Mouse (Mus musculus) forebrain, embryonic 11.5 days (tissue): ENCODE data around the gene Dnajc5g. TPM values are rescaled to one million over a fixed set of nuclear protein-coding genes. Genes with fewer than 3 reads are reported as not detected.

Experiments
- ATAC-seq: fragments of 200-750 bp; cut with Nextera tagmentation; replicated peaks from 2 replicates; pipeline ENCODE4 v1.8.0; 2017; ENCODE audit warnings: moderate TSS enrichment; ENCODE audit not compliant: low FRiP score
- DNase-seq: peaks from one replicate; pipeline ENCODE4 v3.0.0-alpha.2; 2017; ENCODE audit warnings: low spot score
- H3K27ac ChIP-seq: fragments of 300-500 bp; sonication (generic); 2 replicates; pipeline ENCODE4 v1.5.1; 2014; ENCODE audit warnings: low read depth, low read length
- H3K27me3 ChIP-seq: fragments of 300-500 bp; sonication (generic); 2 replicates; pipeline ENCODE4 v1.6.1; 2014; ENCODE audit warnings: mild to moderate bottlenecking, low read length, mixed read lengths; ENCODE audit not compliant: control insufficient read depth, insufficient read depth
- H3K36me3 ChIP-seq: fragments of 300-500 bp; sonication (generic); 2 replicates; pipeline ENCODE4 v1.6.1; 2014; ENCODE audit warnings: mild to moderate bottlenecking, low read length, moderate library complexity, mixed read lengths; ENCODE audit not compliant: control insufficient read depth, insufficient read depth
- H3K4me1 ChIP-seq: fragments of 300-500 bp; sonication (generic); replicated peaks from 2 replicates; pipeline ENCODE4 v1.6.1; 2014; ENCODE audit warnings: low read length, mixed read lengths; ENCODE audit not compliant: control insufficient read depth, insufficient read depth
- H3K4me2 ChIP-seq: fragments of 300-500 bp; sonication (generic); 2 replicates; pipeline ENCODE4 v1.6.1; 2014; ENCODE audit warnings: low read depth, mild to moderate bottlenecking, low read length, moderate library complexity, mixed read lengths; ENCODE audit not compliant: severe bottlenecking
- H3K4me3 ChIP-seq: fragments of 300-500 bp; sonication (generic); 2 replicates; pipeline ENCODE4 v1.5.1; 2014; ENCODE audit warnings: low read depth, low read length
- H3K9ac ChIP-seq: fragments of 300-500 bp; sonication (generic); 2 replicates; pipeline ENCODE4 v1.6.1; 2014; ENCODE audit warnings: low read length
- H3K9me3 ChIP-seq: fragments of 300-500 bp; sonication (generic); 2 replicates; pipeline ENCODE4 v1.6.1; 2016; ENCODE audit warnings: low read length, mixed read lengths; ENCODE audit not compliant: control insufficient read depth
- WGBS: fragments of 180-500 bp; shearing (Covaris S2); extraction: QIAGEN DNeasy Blood & Tissue Kit; methylation state at CpG from one replicate; pipeline ENCODE4 v1.1.7; 2014; 5-methylcytosine and 5-hydroxymethylcytosine counted together
- polyA plus RNA-seq: library from polyadenylated mRNA; unstranded; fragments of >200 nt; fragmentation: Nextera tagmentation; extraction: Ambion mirVana; gene quantifications from 2 replicates; pipeline ENCODE4 v1.2.1, GENCODE M21; 2014

Dnajc5g gene
- polyA plus RNA-seq, 1 experiment from 2014 or later, result not detected

DNA sequence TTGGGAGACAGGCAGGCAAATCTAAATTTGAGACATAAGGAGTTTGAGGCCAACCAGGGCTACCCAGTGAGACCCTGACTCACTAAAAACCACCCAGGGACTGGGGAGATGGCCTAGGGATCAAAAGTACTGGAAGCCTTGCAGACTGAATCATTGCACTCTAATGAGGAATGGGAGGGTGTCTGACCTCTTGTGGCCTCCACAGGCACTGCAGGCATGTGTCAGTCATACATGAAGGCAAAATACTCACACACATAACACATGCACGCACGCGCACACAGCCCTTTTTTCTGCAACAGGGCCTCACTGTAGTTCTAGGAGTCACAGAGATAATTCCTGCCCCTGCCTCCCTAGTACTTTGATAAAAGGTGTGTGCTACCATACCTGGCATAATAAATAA, 24.7 kb upstream of the Dnajc5g start:
- no peaks in the 10 kb centered on the region for H3K9me3 ChIP-seq
- H3K36me3 ChIP-seq, result no peaks in the 10 kb centered on the region; the same call in 1 of the 2 replicates
- H3K4me1 ChIP-seq, result no peaks in the 10 kb centered on the region; the same call in 1 of the 2 replicates
- 78% methylated on average over 3 of the region's 3 CpGs for WGBS
- H3K9ac ChIP-seq, result no peak overlapping the region
- no peak overlapping the region for H3K27ac ChIP-seq
- H3K4me3 ChIP-seq, result no peak overlapping the region
- no peak overlapping the region for H3K4me2 ChIP-seq
- DNase-seq (peak; percentile 71), ATAC-seq (no peak)
- 0 out of 2 replicates have a peak, but pooled peaks cover 2% of the 10 kb centered on the region for H3K27me3 ChIP-seq

DNA sequence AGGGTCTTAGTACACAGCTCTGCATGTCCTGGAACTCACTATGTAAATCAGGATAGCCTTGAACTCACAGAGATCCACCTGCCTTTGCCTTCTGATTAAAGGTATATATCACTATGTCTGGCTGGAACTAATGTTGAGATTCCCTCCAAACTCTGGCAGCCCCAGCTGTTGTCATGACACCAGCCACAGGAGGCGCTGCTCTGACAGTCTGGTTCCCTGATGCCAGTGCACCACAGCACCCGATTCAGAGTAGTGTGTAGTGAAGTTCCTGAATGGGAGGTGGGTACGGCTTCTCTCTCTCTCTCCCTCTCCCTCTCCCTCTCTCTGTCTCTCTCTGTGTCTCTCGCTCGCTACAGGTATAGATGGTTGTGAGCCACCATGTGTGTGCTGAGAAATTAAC, 23.7 kb upstream of the Dnajc5g start:
- no peak overlapping the region for H3K4me2 ChIP-seq
- ATAC-seq, result 0 out of 2 replicates have a peak, but pooled peaks have one; percentile 44
- peak; percentile 77 for DNase-seq
- H3K4me1 ChIP-seq, result no peaks in the 10 kb centered on the region; the same call in 1 of the 2 replicates
- no peaks in the 10 kb centered on the region for H3K9me3 ChIP-seq
- no peaks in the 10 kb centered on the region for H3K36me3 ChIP-seq
- 0 out of 2 replicates have a peak, but pooled peaks cover 2% of the 10 kb centered on the region for H3K27me3 ChIP-seq
- H3K27ac ChIP-seq, result no peak overlapping the region
- 17% methylated on average over 5 of the region's 5 CpGs for WGBS
- no peak overlapping the region for H3K4me3 ChIP-seq
- no peak overlapping the region for H3K9ac ChIP-seq

DNA sequence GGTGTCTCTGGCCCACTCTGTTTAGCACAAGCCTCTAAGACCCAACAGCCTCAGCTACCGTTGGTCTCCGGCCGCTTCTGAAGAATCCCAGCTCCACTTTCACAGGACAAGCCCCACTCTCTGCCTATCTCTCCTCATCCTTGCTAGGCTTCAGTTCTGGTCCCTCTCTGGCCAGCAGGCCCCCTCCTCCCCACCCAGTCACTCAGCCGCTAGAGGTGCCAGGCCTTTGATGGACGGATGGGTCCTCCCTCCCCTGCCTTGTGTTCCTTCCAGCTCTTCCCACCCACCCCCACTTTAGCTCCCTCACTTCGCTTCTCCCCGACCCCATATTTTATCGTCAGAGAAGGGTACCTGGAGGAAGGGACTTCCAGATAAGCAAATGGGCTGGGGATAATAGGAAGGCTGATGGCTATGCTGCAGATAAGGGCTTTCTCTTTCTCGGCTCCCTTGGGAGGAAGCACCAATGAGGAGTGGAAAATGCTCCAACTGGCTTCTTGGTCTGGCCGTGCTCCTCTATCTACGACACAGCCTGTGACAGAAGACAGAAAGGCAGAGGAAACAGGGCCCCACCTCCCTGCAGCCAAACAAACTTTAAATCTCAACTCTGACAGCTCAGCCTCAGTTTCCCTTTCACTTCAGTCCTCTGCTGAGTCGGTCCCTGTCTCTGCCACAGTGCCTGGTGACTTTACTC, 23.0 kb upstream of the Dnajc5g start:
- DNase-seq (no peak), ATAC-seq (no peak)
- H3K4me1 ChIP-seq, result no peaks in the 10 kb centered on the region; the same call in 1 of the 2 replicates
- 0 out of 2 replicates have a peak, but pooled peaks cover 2% of the 10 kb centered on the region for H3K27me3 ChIP-seq
- no peaks in the 10 kb centered on the region for H3K36me3 ChIP-seq
- no peaks in the 10 kb centered on the region for H3K9me3 ChIP-seq
- WGBS, result 50% methylated on average over 12 of the region's 12 CpGs
- H3K4me3 ChIP-seq, result no peak overlapping the region
- no peak overlapping the region for H3K9ac ChIP-seq
- no peak overlapping the region for H3K27ac ChIP-seq
- no peak overlapping the region for H3K4me2 ChIP-seq

DNA sequence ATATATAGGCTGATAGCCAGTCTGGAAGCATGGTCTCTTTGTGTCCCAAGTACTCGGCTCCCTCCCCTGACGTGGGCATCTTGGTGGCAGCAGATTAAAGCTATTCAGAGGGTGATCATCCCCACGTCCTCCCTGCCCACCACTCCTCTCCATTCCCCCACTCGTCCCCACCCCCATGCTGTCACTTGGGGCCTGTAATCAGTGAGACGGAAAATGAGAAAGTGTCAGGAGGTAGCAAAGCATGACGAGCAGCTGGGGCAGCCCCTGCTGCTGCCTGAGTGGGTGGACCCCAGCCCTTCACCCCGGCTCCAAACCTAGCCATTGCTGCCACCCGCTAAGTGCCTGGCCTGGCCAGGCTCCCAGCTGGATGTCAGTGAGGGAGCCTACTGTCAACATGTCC, 22.1 kb upstream of the Dnajc5g start:
- 0 out of 2 replicates have a peak overlapping the region, but pooled peaks have one; percentile 11 for H3K4me2 ChIP-seq
- H3K27ac ChIP-seq, result no peak overlapping the region
- H3K27me3 ChIP-seq, result 0 out of 2 replicates have a peak, but pooled peaks cover 2% of the 10 kb centered on the region
- 7% methylated on average over 6 of the region's 8 CpGs for WGBS
- no peaks in the 10 kb centered on the region for H3K9me3 ChIP-seq
- no peaks in the 10 kb centered on the region; the same call in 1 of the 2 replicates for H3K4me1 ChIP-seq
- DNase-seq (no peak), ATAC-seq (no peak)
- no peak overlapping the region for H3K9ac ChIP-seq
- H3K36me3 ChIP-seq, result no peaks in the 10 kb centered on the region
- no peak overlapping the region for H3K4me3 ChIP-seq

DNA sequence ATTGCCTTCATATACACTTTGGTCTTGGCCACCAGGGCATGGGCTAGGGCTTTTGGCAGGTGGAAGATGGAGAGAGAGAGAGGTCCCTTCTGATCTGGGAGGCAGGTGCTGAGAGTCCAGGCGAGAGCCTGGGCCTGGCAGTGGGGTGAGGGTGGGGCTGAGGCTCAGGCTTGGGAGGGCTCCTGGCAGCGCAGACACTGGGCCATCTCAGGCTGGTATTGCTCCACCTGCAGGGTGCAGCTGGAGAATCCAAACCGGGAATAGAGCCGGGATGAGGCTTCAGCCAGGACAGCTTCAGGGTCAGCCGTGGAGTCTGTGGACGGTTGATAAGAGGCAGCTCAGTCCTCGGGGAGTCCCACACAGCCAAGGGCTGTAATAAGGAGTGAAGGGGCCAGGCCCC, 19.5 kb upstream of the Dnajc5g start:
- ATAC-seq (no peak), DNase-seq (no peak)
- Histone ChIP-seq H3K4me2 (no peak overlapping the region), H3K27me3 (peaks cover 19% of the 10 kb centered on the region), H3K4me3 (no peak overlapping the region), H3K9me3 (no peaks in the 10 kb centered on the region), H3K9ac (no peak overlapping the region), H3K27ac (no peak overlapping the region), H3K36me3 (no peaks in the 10 kb centered on the region), H3K4me1 (no peaks in the 10 kb centered on the region; the same call in 1 of the 2 replicates)
- WGBS, result 27% methylated on average over 7 of the region's 7 CpGs

DNA sequence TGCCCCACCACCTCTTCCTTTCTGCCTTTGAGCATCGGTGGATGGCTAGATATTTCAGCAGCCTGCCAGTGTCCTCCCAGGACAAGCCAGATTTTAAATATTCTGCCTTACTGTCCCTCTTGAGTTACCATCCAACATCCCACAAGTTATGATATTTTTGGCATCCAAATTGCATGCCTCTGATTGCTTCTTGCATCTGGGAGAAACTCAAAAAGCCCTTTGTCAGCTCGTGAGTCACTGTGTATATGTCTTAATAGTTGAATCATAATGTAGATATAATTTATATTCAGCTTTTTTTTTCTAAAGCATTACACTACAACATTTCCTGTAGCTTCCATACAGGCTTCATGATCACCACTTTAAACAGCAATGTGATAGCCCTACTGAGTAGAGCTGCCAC, 19.0 kb upstream of the Dnajc5g start:
- no peaks in the 10 kb centered on the region for H3K36me3 ChIP-seq
- DNase-seq, result no peak
- WGBS, result 83% methylated on average over 2 of the region's 2 CpGs
- no peak for ATAC-seq
- H3K4me2 ChIP-seq, result no peak overlapping the region
- peaks cover 25% of the 10 kb centered on the region for H3K27me3 ChIP-seq
- H3K9me3 ChIP-seq, result no peaks in the 10 kb centered on the region
- H3K27ac ChIP-seq, result no peak overlapping the region
- H3K4me3 ChIP-seq, result no peak overlapping the region
- no peak overlapping the region for H3K9ac ChIP-seq
- no peaks in the 10 kb centered on the region; the same call in 1 of the 2 replicates for H3K4me1 ChIP-seq

DNA sequence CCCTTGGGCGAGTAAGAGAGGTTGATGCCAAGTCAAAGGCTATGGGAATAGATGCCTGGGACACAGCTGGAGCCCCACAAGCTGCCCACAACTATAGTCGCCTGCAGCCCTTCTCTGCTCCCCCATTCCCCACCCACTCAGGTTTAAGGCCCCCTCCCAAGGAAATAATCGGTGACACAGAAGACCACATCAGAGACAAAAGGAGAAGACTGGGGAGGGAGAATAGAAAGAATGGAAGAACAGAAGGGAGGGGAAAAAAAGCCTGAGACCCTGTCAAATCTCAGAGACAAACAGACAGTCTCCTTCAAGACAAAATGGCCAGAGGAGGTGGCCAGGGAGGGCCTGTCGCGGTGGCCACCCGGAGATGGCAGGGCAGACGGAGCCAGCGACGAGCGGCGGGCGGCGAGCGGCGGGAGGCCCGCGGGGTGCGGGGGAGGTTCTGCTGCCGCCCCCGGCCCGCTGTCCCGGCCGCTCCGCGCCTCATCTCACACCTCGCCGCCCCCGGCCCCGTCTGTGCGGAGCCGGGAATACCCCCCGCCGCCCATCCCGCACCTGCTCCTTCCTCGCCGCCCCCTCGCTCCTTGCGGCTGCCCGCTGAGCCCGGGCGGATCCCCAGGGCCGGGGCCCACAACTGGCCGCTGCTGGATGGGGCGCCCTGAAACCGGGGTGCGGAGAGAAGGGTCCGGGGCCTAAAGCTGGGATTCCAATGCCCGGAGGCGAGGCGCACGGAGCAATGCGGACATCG, 13.7 kb upstream of the Dnajc5g start:
- Histone ChIP-seq H3K4me1 (peaks cover 19% of the 10 kb centered on the region), H3K27ac (no peak overlapping the region), H3K9me3 (no peaks in the 10 kb centered on the region), H3K9ac (peak overlapping the region; percentile 29; the same call in 1 of the 2 replicates), H3K4me2 (peak overlapping the region; percentile 61), H3K36me3 (no peaks in the 10 kb centered on the region), H3K4me3 (peak overlapping the region; percentile 36), H3K27me3 (peaks cover 70% of the 10 kb centered on the region)
- ATAC-seq (no peak), DNase-seq (no peak)
- WGBS, result 3% methylated on average over 26 of the region's 53 CpGs

DNA sequence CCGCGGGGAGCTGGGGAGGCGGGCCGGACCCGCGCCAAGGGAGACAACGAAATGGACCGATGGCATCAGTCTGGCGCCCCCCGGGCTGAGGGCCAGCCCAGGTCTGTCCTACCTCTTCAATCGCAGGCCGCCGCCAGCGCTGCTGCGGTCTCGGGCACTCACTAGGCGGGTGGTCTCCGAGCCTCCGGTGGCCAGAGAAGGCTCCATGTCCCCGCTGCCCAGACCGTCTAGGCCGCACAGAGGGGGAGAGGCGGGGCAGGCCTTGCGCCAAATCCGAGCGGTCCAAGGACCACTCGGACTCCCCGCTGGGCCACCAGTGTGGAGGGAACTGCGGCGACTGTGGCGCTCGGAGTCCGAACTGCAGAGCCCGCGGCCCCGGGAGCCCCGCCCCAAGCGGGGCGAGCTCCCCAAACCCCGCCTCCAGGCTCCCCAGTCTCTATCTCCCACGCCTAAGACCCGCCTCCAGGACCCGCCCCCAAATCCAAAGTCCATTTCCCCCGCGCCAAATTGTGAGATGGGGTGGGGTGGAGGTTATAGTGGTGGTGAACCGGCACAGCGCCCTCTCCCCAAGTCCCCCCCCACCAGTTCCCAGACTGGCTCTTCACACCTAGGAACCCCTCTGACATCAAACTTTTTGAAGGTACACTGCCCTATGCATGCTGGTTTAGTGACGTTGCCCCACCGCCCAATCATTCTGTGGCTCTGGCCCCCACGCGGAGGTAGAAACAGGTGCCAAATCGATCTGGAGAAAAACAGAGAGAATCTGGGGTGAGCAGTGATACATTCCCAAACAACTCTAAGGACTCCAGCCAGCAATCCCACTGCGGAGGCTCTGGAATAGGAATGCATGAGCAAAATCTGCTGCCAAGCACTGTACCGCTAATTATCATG, 12.7 kb upstream of the Dnajc5g start:
- Histone ChIP-seq H3K4me3 (peak overlapping the region; percentile 36), H3K9me3 (no peaks in the 10 kb centered on the region), H3K36me3 (no peaks in the 10 kb centered on the region), H3K4me2 (peak overlapping the region; percentile 61), H3K27me3 (peaks cover 71% of the 10 kb centered on the region), H3K9ac (peak overlapping the region; percentile 32), H3K4me1 (peaks cover 19% of the 10 kb centered on the region), H3K27ac (no peak overlapping the region)
- peak; percentile 71 for DNase-seq
- WGBS, result under 1% methylated on average over 44 of the region's 54 CpGs
- peak; percentile 51 for ATAC-seq
